Mouse (Mus musculus) spleen, postnatal 4 days (tissue): Measurements from ENCODE around the gene Sertad3.
A peak's percentile ranks its signal among the peaks of the same experiment; 100 is the strongest.

Source experiments
- DNase-seq, 2 experiments: peaks; one replicate each; pipeline ENCODE4 v3.0.0; 2022; ENCODE audit warnings: low spot score in 2 of 2

Sertad3 gene

DNA sequence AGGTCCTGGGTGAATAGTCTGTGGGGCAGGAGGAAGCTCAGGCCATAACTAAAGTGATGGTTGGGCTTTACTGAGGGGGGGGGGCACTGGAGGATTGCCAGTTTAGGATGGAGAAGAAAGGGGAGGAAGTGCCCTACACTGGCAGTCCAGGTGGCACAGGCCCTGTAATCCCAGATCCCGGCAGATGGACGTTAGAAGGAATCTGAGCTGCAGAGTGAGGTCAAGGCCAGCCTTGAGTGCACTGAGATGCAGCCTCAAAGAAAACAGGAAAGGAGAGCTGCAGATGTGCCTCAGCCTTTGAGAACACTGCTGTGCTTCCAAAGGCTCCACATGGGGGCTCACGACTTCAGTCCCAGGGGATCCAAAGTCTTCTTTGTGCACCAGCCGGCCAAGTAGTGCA, 5.9 kb upstream of the Sertad3 start:
- no peak for DNase-seq

DNA sequence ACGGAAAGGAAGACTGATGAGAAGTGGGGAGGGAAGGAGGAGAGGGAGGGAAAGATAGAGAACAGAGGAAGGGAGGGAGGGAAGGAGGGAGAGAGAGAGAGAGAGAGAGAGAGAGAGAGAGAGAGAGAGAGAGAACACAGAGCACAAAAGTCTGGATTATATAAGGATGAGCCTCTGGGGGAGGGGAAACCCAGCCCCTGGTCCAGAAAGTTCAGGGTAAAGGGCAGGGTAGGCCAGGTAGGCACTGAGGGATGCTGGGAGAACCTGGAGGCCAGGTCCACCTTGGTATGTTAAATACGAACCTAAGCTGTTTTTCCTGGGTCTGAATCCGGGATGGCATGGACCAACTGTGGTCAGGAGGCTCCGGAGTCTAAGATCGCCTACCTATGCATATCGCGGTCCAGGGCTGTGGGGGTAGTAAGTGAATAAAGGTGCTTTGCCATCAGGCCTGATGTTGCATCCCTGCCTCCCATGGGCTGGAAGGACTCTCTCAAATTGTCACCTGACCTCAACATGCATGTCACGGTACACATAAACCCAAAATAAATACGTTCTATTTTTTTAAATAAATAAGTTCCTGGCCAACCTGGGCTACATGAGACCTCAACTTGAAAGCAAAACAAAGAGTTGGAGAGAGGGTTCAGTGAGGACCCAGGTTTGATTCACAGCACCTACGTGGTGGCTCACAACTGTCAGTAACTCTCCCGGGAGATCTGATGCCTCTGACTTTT, 2.0 kb upstream of the Sertad3 start:
- DNase-seq = peak in 1 of 2 experiments; percentile 10

DNA sequence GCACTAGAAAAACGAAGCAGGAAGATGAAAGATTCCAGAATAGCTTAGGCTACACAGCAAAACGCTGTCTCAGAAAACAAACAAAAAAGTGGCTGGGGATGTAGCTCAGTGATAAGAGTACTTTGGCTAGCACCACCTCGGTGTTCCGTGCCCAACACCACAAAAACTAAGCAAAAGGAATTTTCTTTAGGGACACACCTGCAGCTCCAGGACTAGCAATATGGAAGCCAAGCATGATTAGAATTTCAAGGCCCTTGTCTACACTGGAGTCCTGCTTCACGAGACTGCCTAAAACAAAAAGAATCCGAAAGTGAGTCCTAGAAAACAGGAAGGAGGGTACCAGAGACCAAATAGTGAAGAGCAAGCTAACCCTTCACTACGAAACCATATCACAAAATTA, 972 bp upstream of the Sertad3 start:
- DNase-seq = no peak

DNA sequence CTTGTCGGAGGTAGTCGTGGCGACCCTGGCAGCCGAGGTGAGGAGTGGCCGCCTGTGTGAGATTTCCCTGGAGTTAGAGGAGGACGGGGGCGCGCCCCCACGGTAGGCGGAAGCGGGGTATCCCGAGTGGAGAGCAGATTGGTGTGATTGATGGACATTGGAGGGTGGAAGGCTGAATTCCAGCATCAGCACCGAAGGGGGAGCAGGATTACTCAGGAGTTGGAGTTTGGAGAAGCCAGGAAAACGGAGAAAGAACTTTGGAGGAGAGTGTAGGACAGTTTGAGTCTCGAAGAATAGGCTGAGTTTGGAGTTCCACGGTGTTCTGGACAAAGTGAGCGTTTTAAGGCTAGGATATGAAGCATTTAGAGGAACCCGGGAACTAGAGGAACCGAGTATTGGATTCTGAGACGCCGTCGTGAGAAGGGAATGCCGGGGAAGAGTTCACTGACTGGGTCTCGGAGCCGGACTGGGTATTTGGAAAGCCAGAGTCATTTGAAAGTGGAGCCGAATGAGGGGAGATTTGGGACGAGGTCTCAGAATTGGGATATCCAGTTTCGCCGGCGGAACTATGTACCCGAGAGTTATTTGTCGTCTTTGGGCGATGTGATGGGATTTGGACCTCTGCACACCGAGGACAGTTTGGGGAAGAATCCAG, 394 bp downstream of the Sertad3 start:
- DNase-seq = no peak

DNA sequence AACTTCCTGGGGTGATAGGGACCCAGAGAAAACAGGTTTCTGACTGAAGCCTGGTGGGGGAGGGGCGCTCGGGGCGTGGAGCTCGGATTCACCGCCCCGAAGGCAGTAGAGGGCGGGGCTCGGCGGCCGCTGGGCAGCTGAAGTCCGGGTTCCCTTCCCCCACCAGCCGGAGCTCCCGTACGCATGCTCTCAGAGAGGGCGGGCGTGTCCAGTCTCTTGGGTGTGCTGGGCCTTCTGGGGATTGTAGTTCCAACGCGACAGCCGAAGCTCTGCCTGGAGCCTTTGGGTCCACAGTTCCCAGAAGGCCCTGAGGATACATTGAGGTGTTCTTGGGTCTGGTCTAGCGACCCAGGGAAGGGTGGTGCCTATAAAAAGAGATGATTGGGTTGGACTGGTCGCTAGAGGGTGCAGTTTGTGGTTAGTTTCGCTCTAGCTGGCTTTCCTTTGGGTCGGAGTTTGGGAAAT, 954 bp downstream of the Sertad3 start:
- DNase-seq = peak; percentile 98 to 99

DNA sequence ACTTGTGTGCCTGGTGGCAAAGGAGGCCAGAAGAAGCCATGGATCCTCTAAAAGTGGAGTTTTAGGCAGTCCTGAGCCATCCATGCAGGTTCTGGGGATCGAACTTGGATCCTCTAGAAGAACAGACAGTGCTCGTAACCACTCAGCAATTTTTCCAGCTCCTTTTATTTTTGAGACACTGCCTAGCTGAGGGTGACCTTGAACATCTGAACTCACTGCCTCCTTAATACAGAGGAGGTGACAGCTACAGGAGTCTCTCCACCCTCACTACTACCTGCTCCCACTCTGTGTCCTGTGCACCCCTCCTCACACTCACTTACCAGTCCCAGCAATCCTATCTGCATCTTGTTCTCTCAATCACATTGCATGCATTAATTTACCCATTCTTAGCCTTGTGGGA, 2.0 kb downstream of the Sertad3 start:
- DNase-seq = no peak

DNA sequence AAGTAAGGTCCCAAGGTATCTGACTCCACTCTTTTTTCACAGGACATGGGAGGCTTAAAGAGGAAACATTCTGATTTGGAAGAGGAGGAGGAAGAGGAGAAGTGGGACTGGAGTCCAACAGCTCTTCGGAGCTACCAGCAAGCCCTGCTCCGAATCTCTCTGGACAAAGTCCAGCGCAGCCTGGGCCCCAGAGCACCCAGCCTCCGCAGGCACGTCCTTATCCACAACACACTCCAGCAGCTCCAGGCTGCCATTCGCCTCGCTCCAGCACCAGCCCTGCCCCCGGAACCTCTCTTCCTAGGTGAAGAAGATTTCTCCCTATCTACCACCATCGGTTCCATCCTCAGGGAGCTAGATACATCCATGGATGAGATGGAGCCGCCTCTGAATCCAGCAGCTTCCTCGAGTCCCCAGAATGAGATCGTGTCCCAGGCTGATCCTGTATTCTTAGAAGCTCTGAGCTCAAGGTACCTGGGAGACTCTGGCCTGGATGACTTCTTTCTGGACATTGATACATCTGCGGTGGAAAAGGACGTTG, 2.6 kb downstream of the Sertad3 start:
- no peak for DNase-seq

DNA sequence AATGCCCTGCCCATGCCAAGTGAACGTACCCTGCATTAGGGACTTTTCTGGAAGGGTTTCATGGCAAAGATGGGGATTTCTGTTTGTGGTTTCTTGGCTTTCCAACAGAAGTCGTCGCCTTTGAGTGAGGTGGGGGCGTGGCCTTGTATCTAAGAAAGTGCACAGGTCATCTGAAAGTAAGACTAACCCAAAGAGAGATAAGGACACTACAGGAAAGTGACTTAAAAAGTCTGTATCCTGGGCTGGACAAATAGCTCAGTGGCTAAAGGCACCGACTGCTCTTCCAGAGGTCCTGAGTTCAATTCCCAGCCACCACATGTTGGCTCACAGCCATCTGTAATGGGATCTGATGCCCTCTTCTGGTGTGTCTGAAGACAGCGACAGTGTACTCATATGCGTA, 5.0 kb downstream of the Sertad3 start:
- no peak for DNase-seq

DNA sequence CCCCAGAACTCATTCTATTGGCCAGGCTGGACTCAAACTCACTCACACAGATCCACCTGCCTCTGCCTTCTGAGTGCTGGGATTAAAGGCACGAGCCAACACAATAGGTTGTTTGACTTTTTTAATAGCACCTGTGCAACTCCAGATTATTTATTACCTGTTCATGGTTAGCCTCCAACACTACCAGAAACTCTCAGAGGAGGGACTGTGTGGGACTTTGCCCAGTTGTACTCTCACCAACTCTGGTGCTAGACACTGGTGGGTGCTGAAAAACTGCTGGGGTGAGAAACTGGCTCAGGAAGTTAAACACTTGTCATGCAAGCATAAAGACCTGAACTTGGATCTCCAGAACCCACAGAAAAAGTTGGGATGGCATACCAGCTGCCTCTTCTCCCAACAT, 6.2 kb downstream of the Sertad3 start:
- DNase-seq = no peak

DNA sequence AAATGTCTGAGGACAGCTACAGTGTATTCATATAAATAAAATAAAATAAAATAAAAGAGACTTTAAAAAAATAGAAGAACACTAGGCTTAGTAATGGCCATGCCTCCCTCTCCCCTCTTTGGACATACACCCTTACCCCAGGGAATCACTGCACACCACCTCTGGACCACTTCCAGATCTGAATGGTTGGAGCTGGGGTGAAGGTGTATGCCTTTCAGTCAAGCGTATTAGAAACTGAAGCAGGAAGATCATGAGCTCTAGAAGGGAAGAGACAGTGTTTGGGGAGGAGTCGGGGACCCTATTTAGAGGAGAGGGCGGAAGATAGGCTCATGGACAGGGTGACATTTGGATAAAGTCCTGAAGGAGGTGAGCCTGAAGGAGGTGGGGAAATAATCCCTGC, 6.9 kb downstream of the Sertad3 start:
- DNase-seq = no peak

DNA sequence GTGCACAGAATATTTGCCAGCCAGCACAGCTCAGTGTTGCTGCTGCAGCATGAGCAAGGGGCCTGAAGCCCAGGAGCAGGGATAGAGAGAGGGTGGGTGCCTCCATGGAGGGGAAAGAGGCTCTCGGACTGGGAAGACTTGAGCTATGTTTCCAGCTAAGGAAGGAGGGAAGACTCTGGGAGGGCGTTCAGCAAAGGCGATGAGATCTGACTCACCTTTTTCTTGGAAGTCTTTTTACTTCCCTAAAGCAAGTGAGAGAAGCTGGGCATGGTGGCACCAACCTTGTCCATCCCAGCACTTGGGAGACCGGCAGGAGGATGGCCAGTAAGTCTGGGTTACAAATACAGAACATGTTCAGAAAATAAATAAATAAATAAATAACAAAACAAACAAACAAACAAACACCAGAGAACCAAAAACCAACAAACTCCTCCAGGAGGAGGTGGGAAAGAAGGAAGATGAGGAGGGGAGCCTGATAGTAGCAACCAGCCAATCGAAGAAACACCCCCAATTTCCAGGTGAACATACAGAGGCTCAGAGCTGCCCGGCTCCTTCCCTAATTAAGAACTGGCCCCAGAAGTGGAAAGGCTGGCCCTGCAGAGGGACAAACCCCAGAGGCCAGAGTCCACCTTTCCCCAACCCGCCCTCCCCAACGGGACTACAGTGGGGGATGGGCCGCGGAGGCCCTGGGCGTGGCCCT, 7.5 kb downstream of the Sertad3 start:
- no peak for DNase-seq

DNA sequence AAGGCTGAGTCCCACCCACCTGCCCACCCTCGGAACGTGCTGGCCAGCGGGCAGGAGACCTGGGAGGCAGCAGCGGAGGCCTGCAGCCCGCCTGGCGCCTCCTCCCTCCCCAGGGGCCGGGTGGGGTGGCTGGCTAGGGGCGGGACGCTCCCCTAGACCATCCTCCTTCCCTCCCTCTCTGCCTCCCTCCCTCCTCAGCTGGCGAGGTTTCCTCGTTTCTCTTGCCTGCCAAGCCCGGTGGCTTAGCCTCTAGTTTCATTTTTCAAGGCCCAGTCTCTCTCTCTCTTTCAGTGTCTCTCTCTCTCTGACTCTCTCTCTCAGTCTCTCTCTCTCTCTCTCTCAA, 8.0 kb downstream of the Sertad3 start:
- DNase-seq = peak; percentile 85 to 89

DNA sequence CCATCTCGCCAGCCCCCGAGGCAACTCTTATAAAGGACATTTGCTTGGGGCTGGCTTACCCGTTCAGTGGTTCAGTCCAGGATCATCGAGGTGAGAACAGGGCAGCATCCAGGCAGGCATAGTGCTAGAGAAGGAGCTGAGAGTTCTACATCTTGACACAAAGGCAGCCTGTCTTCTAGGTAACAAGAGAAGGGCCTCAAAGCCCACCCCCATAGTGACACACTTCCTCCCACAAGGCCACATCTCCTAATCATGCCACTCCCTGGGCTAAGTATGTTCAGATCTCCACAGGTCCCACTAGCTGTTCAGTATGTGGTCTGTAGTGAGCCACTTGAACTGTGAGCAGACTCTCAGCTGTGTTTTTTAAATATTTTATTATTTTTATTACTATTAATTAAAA, 10.3 kb downstream of the Sertad3 start:
- DNase-seq = no peak

DNA sequence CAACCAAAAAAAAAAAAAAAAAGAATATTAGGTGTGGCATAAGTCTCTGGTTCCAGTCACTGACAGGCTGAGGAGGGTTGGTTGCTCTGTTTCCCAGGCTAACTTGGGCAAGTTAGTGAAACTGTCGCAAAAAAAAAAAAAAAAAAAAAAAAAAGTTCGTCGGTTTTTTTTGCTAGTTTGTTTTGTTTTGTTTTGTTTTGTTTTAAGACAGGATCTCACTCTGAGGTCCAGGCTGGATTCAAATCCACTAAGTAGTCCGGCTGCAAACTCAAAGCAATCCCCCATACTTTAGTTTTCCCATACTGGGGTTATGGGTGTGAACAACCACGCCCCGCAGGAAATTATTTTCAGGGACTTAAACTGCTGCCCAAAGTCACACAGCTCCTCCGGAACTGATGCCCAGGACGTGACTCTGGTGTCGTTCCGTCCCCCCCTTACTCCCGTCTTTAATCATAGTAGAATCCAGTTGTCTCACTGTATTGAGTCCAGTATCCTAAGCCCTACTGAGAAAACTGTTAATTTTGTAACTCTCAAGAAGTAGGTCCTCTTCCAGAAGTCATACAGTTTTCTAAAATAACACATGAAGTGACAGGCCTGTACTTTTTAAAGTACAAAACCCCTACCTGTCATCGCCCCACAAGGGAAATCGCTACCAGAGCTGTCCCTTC, 12.7 kb downstream of the Sertad3 start:
- peak; percentile 48 to 74 for DNase-seq

DNA sequence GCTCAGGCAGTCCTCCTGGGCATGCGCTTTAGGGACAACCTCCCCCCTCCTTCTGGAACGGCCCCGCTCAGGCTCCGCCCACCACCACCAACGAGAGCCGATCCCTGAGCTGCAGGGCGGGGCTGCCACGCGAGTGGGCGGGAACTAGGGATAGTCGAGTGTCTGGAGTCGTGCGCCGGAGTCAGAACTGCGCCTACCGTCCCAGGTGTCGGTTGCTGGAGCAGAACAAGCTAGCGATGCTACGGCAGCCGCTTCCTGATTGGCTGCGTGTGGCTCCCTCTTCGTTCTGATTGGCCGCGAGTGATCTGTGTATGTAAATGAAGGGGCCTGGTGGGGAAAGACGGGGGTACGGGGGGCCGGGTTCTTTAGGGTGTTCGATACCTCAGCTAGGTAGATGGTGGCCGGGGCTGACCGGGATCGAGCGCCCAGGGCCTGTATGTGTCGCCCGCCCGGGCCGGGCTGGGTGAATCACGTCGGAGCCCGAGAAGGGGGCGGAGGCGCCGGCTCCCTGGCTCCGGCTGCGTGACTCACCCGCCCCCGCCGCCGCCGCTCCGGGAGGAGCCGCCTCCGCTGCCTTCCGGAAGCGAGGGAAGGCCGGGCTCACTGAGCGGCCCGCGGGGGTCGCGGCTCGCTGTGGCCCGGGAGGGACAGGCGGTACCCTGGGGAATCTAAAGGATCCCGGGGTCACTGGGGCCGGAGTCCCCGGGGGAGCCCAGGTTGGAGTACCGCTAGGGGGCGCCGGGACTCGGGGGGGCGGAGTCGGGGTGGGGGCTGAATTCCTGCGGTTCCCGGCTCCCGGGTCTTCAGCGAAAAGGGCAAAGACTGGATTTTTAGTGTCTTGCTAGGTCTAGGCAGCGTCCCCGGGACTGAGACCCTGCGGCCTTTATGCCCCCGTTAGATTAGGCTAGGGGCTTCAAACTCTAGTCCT, 13.5 kb downstream of the Sertad3 start, which contains the start of gene Sertad1:
Gene Sertad1 (plus strand): TSS at position 141 of the 928 bp plus-strand sequence.
- peak; percentile 99 to 100 for DNase-seq

DNA sequence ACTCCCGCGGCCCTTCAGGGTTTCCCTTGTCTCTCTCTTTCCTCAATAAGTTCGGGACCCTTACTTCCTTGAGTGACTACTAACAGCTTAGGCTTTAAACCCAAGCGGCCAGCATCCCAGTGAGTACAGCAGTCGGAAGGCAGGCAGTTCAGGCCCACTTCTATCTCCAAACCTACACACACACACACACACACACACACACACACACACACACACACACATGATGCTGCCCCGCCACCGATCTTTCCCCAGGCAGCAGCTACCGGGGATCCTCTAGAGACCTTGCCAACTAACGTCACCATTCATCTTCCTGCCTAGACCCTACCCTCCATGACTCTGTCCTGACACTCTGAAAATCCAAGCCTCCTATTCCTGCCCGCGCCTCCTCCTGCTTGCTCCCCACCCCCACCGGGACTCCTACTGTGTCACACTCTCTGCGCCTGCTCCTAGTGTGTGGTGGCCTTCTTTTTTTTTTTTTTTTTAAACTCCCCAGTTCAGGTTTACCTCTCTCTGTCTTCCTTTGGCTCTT, 14.2 kb downstream of the Sertad3 start:
- DNase-seq = peak in 1 of 2 experiments; percentile 42

DNA sequence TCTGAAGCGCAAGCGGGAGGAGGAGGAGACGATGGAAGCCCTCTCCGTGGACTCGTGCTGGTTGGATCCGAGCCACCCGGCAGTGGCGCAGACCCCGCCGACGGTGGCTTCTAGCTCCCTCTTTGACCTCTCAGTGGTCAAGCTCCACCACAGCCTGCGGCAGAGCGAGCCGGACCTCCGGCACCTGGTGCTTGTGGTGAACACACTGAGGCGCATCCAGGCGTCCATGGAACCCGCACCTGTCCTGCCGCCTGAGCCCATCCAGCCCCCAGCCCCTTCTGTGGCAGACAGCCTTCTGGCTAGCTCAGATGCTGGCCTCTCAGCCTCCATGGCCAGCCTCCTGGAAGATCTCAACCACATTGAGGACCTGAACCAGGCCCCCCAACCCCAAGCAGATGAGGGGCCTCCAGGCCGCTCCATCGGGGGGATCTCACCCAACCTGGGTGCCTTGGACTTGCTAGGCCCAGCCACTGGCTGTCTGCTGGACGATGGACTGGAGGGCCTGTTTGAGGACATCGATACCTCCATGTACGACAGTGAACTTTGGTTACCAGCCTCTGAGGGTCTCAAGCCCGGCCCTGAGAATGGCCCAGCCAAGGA, 15.8 kb downstream of the Sertad3 start:
- no peak for DNase-seq

DNA sequence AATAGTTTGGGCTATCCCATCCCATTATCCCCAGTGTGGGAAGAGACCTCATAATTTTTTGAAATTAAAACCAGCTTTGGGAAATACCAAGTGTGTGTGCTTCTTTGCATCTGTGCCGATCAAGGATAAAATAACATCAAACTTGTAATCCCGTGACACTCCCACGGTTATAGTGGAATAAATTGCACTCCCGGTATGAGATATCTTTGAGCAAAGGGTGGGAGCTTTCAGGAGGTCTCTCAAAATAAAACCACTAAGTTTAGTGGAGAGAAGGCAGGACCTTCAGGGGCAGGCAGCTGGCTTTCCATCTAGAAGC, 16.6 kb downstream of the Sertad3 start:
- no peak for DNase-seq

DNA sequence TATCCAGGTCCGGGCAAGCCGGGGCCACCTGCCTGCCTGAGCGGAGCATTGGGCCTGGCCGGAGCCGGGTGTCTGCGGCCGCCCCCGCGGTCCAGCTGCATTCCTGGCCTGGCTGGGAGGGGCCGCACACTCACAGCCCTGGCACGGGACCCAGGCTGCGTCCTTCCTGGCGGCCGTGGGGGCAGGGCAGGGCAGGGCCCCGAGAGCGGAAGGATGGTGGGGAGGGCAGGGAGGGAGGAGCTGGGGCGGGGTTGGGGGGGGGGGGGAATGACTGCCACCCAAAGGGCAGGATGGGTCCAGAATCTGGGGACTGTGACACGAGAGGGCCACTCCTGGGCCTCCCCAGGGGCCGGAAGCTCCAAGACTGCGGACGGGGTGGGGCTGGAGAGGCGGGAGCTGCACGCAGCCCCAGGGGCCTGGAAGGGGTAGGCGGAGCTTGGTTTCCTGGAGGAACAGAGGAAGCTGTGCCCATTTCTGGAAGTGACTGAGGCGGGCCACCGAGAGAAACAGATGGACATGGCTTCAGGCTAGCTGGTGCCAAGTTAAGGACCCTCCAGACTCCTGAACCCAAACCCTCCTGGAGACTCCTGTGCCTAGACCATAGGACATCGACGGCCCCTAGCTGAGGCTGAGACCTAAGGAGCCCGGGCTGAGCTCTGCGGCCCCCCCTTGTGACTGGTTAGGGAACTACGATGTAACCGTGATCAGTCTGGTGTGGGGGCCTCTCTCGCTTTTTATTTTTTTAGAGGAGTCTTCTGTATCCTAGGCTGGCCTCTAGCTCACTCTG, 17.2 kb downstream of the Sertad3 start:
- DNase-seq = peak; percentile 91 to 98

DNA sequence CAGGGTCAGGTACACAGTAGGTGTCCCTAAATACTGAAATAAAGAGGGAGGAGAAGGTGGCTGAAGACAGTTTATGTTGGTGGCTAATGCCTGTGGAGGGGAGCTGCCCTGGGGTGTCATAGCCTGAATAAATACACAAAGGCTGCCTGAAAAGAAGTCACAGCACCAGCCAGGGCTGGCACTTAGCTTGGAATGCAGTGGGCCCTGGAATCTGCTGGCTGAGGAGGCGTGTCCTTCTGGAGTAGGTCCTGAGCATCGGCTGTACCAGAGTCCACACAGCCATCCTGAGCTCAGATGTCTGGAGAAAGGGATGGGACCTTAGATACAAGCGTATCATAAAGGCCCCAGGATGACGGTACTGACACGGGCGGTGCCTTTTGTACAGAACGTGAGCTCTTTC, 18.3 kb downstream of the Sertad3 start:
- DNase-seq = no peak
